8 mouse cellular contexts compared by ENCODE assay signal in genomic region chr4:106614180-106614797, GRCm38 (mm10). TPM values are rescaled to one million over a fixed set of nuclear protein-coding genes. Genes with fewer than 3 reads are reported as not detected.
DNase-seq lines count a peak whose midpoint lies in the region; ATAC-seq and TF ChIP-seq lines count a peak whose summit lies in the region.

No protein-coding gene starts in this region.

- peak; percentile 24 for DNase-seq in liver, adult 2 months (ENCODE audit: extremely low read depth, low read depth, low spot score)

- H3K27ac ChIP-seq in bone marrow macrophage, adult 2 months (ENCODE audit: insufficient read depth, low read depth, low read length), result no peak overlapping the region
- H3K27ac ChIP-seq in embryonic fibroblast, embryonic 13.5 days (ENCODE audit: insufficient read depth, low read length), result no peak overlapping the region
- H3K27ac ChIP-seq in heart, embryonic 11.5 days (ENCODE audit: low read depth, low read length), result peak overlapping the region; percentile 43; the same call in 1 of the 2 replicates
- H3K27ac ChIP-seq in kidney, embryonic 16.5 days (ENCODE audit: low read length), result no peak overlapping the region
- no peak overlapping the region for H3K27ac ChIP-seq in liver, adult 2 months (replicated peaks; ENCODE audit: insufficient read depth, low read depth, low read length)
- H3K27ac ChIP-seq in stomach, embryonic 15.5 days, result no peak overlapping the region

- no peaks in the 10 kb centered on the region for H3K9me3 ChIP-seq in heart, embryonic 11.5 days (replicated peaks; ENCODE audit: control insufficient read depth, low read length)
- H3K9me3 ChIP-seq in kidney, embryonic 16.5 days (ENCODE audit: low read length), result no peaks in the 10 kb centered on the region
- H3K9me3 ChIP-seq in stomach, embryonic 15.5 days, result no peaks in the 10 kb centered on the region

- 43% methylated on average over 7 of the region's 7 CpGs for WGBS in heart, embryonic 11.5 days (ENCODE audit: insufficient replicate concordance)
- WGBS in kidney, embryonic 16.5 days, result 43% methylated on average over 7 of the region's 7 CpGs
- 53% methylated on average over 7 of the region's 7 CpGs for WGBS in liver, adult 2 months
- 48% methylated on average over 7 of the region's 7 CpGs for WGBS in stomach, embryonic 15.5 days

- H3K36me3 ChIP-seq in C2C12 (ENCODE audit: control insufficient read depth, insufficient read depth) (no peaks in the 10 kb centered on the region), myocyte (ENCODE audit: control insufficient read depth, insufficient read depth) (no peaks in the 10 kb centered on the region)
- no peaks in the 10 kb centered on the region for H3K36me3 ChIP-seq in heart, embryonic 11.5 days (ENCODE audit: control insufficient read depth, insufficient read depth, low read length)
- no peaks in the 10 kb centered on the region for H3K36me3 ChIP-seq in kidney, embryonic 16.5 days (ENCODE audit: insufficient read depth, low read length)
- no peaks in the 10 kb centered on the region for H3K36me3 ChIP-seq in liver, adult 2 months (ENCODE audit: control insufficient read depth, insufficient read depth, low read length)
- no peaks in the 10 kb centered on the region for H3K36me3 ChIP-seq in stomach, embryonic 15.5 days

- no peak overlapping the region for H3K9ac ChIP-seq in heart, embryonic 11.5 days (ENCODE audit: low read depth, low read length)
- no peak overlapping the region for H3K9ac ChIP-seq in kidney, embryonic 16.5 days (replicated peaks; ENCODE audit: low read length)
- H3K9ac ChIP-seq in liver, adult 2 months (ENCODE audit: low read depth, low read length), result no peak overlapping the region
- no peak overlapping the region for H3K9ac ChIP-seq in stomach, embryonic 15.5 days

- H3K4me1 ChIP-seq in bone marrow macrophage, adult 2 months (ENCODE audit: control insufficient read depth, insufficient read depth, low read length), result no peaks in the 10 kb centered on the region
- H3K4me1 ChIP-seq in embryonic fibroblast, embryonic 13.5 days (ENCODE audit: control insufficient read depth, insufficient read depth, low read length), result no peaks in the 10 kb centered on the region
- H3K4me1 ChIP-seq in heart, embryonic 11.5 days (ENCODE audit: control insufficient read depth, insufficient read depth, low read length), result no peaks in the 10 kb centered on the region; the same call in 1 of the 2 replicates
- H3K4me1 ChIP-seq in kidney, embryonic 16.5 days (ENCODE audit: insufficient read depth, low read length), result peaks cover 6% of the 10 kb centered on the region
- no peaks in the 10 kb centered on the region for H3K4me1 ChIP-seq in liver, adult 2 months (ENCODE audit: control insufficient read depth, insufficient read depth, low read length)
- H3K4me1 ChIP-seq in stomach, embryonic 15.5 days, result peaks cover 8% of the 10 kb centered on the region

- no peaks in the 10 kb centered on the region for H3K79me3 ChIP-seq in C2C12 (ENCODE audit: low read depth)

- H3K4me3 ChIP-seq in C2C12 (ENCODE audit: insufficient read depth, poor library complexity, severe bottlenecking) (no peak overlapping the region), myocyte (no peak overlapping the region)
- no peak overlapping the region for H3K4me3 ChIP-seq in bone marrow macrophage, adult 2 months (ENCODE audit: insufficient read depth, low read length)
- H3K4me3 ChIP-seq in embryonic fibroblast, embryonic 13.5 days (ENCODE audit: insufficient read depth, low read length), result no peak overlapping the region
- no peak overlapping the region for H3K4me3 ChIP-seq in heart, embryonic 11.5 days (ENCODE audit: low read depth, low read length)
- H3K4me3 ChIP-seq in kidney, embryonic 16.5 days (ENCODE audit: low read length), result no peak overlapping the region
- H3K4me3 ChIP-seq in liver, adult 2 months (ENCODE audit: insufficient read depth, low read depth, low read length), result no peak overlapping the region
- H3K4me3 ChIP-seq in stomach, embryonic 15.5 days (replicated peaks), result no peak overlapping the region

- ATAC-seq in heart, embryonic 11.5 days (replicated peaks; ENCODE audit: insufficient number of reproducible peaks, low FRiP score, low TSS enrichment), result 0 out of 2 replicates have a peak, but pooled peaks have one; percentile 24
- ATAC-seq in kidney, embryonic 16.5 days (ENCODE audit: low FRiP score, low TSS enrichment), result peak; percentile 80
- peak; percentile 23; the same call in 1 of the 2 replicates for ATAC-seq in stomach, embryonic 15.5 days (ENCODE audit: insufficient read depth, low FRiP score, low read depth)

- H3K27me3 ChIP-seq in C2C12 (ENCODE audit: control insufficient read depth, insufficient read depth, insufficient read length), result no peaks in the 10 kb centered on the region
- H3K27me3 ChIP-seq in heart, embryonic 11.5 days (ENCODE audit: control insufficient read depth, insufficient read depth, low read length), result peaks cover 13% of the 10 kb centered on the region
- H3K27me3 ChIP-seq in kidney, embryonic 16.5 days (ENCODE audit: insufficient read depth, low read length), result no peaks in the 10 kb centered on the region
- H3K27me3 ChIP-seq in liver, adult 2 months (ENCODE audit: control insufficient read depth, insufficient read depth, low read length), result peaks cover 2% of the 10 kb centered on the region; the same call in 1 of the 2 replicates
- H3K27me3 ChIP-seq in myocyte (ENCODE audit: control insufficient read depth, insufficient read depth, insufficient read length), result no peaks in the 10 kb centered on the region
- no peaks in the 10 kb centered on the region for H3K27me3 ChIP-seq in stomach, embryonic 15.5 days (replicated peaks)

- TF ChIP-seq POLR2A in bone marrow macrophage, adult 2 months (IDR thresholded peaks at IDR 0.05; ENCODE audit: borderline replicate concordance, low read depth, low read length), result no peak
- no peak for TF ChIP-seq POLR2A in embryonic fibroblast, embryonic 13.5 days (IDR thresholded peaks at IDR 0.05; ENCODE audit: low read depth, low read length)
- no peak for TF ChIP-seq POLR2A in liver, adult 2 months (IDR thresholded peaks at IDR 0.05; ENCODE audit: extremely low read depth, insufficient read depth, low read length)
- no peak for TF ChIP-seq POLR2A in myocyte (IDR thresholded peaks at IDR 0.05; ENCODE audit: insufficient read length, low read depth)

- peak overlapping the region; percentile 1; the same call in 1 of the 2 replicates for H3K4me2 ChIP-seq in heart, embryonic 11.5 days
- no peak overlapping the region for H3K4me2 ChIP-seq in kidney, embryonic 16.5 days (replicated peaks; ENCODE audit: low read depth, low read length)
- H3K4me2 ChIP-seq in myocyte (ENCODE audit: low read depth), result no peak overlapping the region
- H3K4me2 ChIP-seq in stomach, embryonic 15.5 days, result no peak overlapping the region

- peak; percentile 81 for TF ChIP-seq CTCF in C2C12 (IDR thresholded peaks at IDR 0.05; ENCODE audit: control insufficient read depth, insufficient read depth, insufficient read length)
- TF ChIP-seq CTCF in bone marrow macrophage, adult 2 months (IDR thresholded peaks at IDR 0.05; ENCODE audit: low read depth, low read length), result peak; percentile 84
- TF ChIP-seq CTCF in embryonic fibroblast, embryonic 13.5 days (IDR thresholded peaks at IDR 0.05; ENCODE audit: borderline replicate concordance, insufficient read depth, low read length), result peak; percentile 86
- TF ChIP-seq CTCF in liver, adult 2 months (IDR thresholded peaks at IDR 0.05; ENCODE audit: low read depth, low read length), result peak; percentile 96

- H3K79me2 ChIP-seq in C2C12 (ENCODE audit: control insufficient read depth, insufficient read depth), result no peaks in the 10 kb centered on the region
- no peaks in the 10 kb centered on the region for H3K79me2 ChIP-seq in liver, adult 2 months (ENCODE audit: control insufficient read depth, insufficient read depth, low read length)
- H3K79me2 ChIP-seq in myocyte (ENCODE audit: control insufficient read depth, insufficient read depth), result no peaks in the 10 kb centered on the region

- H3ac ChIP-seq in C2C12 (ENCODE audit: control insufficient read depth, insufficient read length, low read depth) (no peak overlapping the region), myocyte (ENCODE audit: control insufficient read depth, insufficient read length) (no peak overlapping the region)

RNA-seq across cellular contexts. Expression of gene Lexm, which starts 2.8 kb away (rescaled TPM):
- polyA plus RNA-seq in C2C12 (2012; fragmentation: generic; extraction: Trizol) (not detected), myocyte (2012; fragmentation: generic; extraction: Trizol) (not detected)
- polyA plus RNA-seq in bone marrow macrophage, adult 2 months (2012; ENCODE audit: insufficient read depth, insufficient read length, missing spikeins), result not detected in 2 replicates
- polyA plus RNA-seq in embryonic fibroblast, embryonic 13.5 days (2011; ENCODE audit: insufficient read length, low read depth, missing spikeins), result not detected in 2 replicates
- 0.34 and 1.3 TPM in 2 replicates for polyA plus RNA-seq in heart, embryonic 11.5 days (2014; fragmentation: Nextera tagmentation; extraction: Ambion mirVana)
- not detected in 2 replicates for polyA plus RNA-seq in kidney, embryonic 16.5 days (2015; fragmentation: Nextera tagmentation; extraction: Ambion mirVana)
- total RNA-seq in liver, adult 2 months (2014; rRNA removed), result not detected in 2 replicates
- polyA plus RNA-seq in liver, adult 2 months (2012; rRNA removed), result not detected in 2 replicates
- 0.08 TPM in 1 of 2 replicates, not detected in the other for polyA plus RNA-seq in stomach, embryonic 15.5 days (2015; fragmentation: Nextera tagmentation; extraction: Ambion mirVana)

RNA-seq across cellular contexts. Expression of gene Ttc22, which starts 7.9 kb away (rescaled TPM):
- polyA plus RNA-seq in C2C12 (2012; fragmentation: generic; extraction: Trizol) (not detected), myocyte (2012; fragmentation: generic; extraction: Trizol) (0.04 TPM)
- polyA plus RNA-seq in bone marrow macrophage, adult 2 months (2012; ENCODE audit: insufficient read depth, insufficient read length, missing spikeins), result not detected in 2 replicates
- polyA plus RNA-seq in embryonic fibroblast, embryonic 13.5 days (2011; ENCODE audit: insufficient read length, low read depth, missing spikeins), result not detected in 2 replicates
- 0.43 and 0.66 TPM in 2 replicates for polyA plus RNA-seq in heart, embryonic 11.5 days (2014; fragmentation: Nextera tagmentation; extraction: Ambion mirVana)
- polyA plus RNA-seq in kidney, embryonic 16.5 days (2015; fragmentation: Nextera tagmentation; extraction: Ambion mirVana), result 6.7 and 7.1 TPM in 2 replicates
- total RNA-seq in liver, adult 2 months (2014; rRNA removed), result 0.09 TPM in 1 of 2 replicates, not detected in the other
- not detected in 2 replicates for polyA plus RNA-seq in liver, adult 2 months (2012; rRNA removed)
- 7.3 and 8.2 TPM in 2 replicates for polyA plus RNA-seq in stomach, embryonic 15.5 days (2015; fragmentation: Nextera tagmentation; extraction: Ambion mirVana)

RNA-seq across cellular contexts. Expression of gene Pars2, which starts 36.6 kb away (rescaled TPM):
- 7.6 TPM for polyA plus RNA-seq in C2C12 (2012; fragmentation: generic; extraction: Trizol)
- polyA plus RNA-seq in bone marrow macrophage, adult 2 months (2012; ENCODE audit: insufficient read depth, insufficient read length, missing spikeins), result 2.8 and 4.6 TPM in 2 replicates
- polyA plus RNA-seq in embryonic fibroblast, embryonic 13.5 days (2011; ENCODE audit: insufficient read length, low read depth, missing spikeins), result 4.6 and 5.8 TPM in 2 replicates
- polyA plus RNA-seq in heart, embryonic 11.5 days (2014; fragmentation: Nextera tagmentation; extraction: Ambion mirVana), result 11.3 and 12.2 TPM in 2 replicates
- polyA plus RNA-seq in kidney, embryonic 16.5 days (2015; fragmentation: Nextera tagmentation; extraction: Ambion mirVana), result 16.0 and 17.9 TPM in 2 replicates
- total RNA-seq in liver, adult 2 months (2014; rRNA removed), result 2.5 and 4.6 TPM in 2 replicates
- 4.1 and 5.4 TPM in 2 replicates for polyA plus RNA-seq in liver, adult 2 months (2012; rRNA removed)
- polyA plus RNA-seq in myocyte (2012; fragmentation: generic; extraction: Trizol), result 4.7 TPM
- 11.5 and 13.2 TPM in 2 replicates for polyA plus RNA-seq in stomach, embryonic 15.5 days (2015; fragmentation: Nextera tagmentation; extraction: Ambion mirVana)

RNA-seq across cellular contexts. Expression of gene Dhcr24, which starts 53.5 kb away (rescaled TPM):
- polyA plus RNA-seq in C2C12 (2012; fragmentation: generic; extraction: Trizol) (113 TPM), myocyte (2012; fragmentation: generic; extraction: Trizol) (116 TPM)
- polyA plus RNA-seq in bone marrow macrophage, adult 2 months (2012; ENCODE audit: insufficient read depth, insufficient read length, missing spikeins), result 16.5 and 17.1 TPM in 2 replicates
- 39.3 and 48.9 TPM in 2 replicates for polyA plus RNA-seq in embryonic fibroblast, embryonic 13.5 days (2011; ENCODE audit: insufficient read length, low read depth, missing spikeins)
- 16.1 and 22.1 TPM in 2 replicates for polyA plus RNA-seq in heart, embryonic 11.5 days (2014; fragmentation: Nextera tagmentation; extraction: Ambion mirVana)
- 4.1 TPM in 2 replicates for polyA plus RNA-seq in kidney, embryonic 16.5 days (2015; fragmentation: Nextera tagmentation; extraction: Ambion mirVana)
- 253 and 456 TPM in 2 replicates for total RNA-seq in liver, adult 2 months (2014; rRNA removed)
- polyA plus RNA-seq in liver, adult 2 months (2012; rRNA removed), result 676 and 851 TPM in 2 replicates
- 6.3 and 7.7 TPM in 2 replicates for polyA plus RNA-seq in stomach, embryonic 15.5 days (2015; fragmentation: Nextera tagmentation; extraction: Ambion mirVana)

Comparison
In these comparisons a context has a peak if more than half of its experiments do, and no peak if none do; other contexts are left out.
1. ATAC-seq: peak in every context shown above with its lines; median percentile 80 in kidney, embryonic 16.5 days; 24 in heart, embryonic 11.5 days; 23 in stomach, embryonic 15.5 days.